Mouse (Mus musculus) B cell, adult 2 months (primary cell): ENCODE measurements around the gene Frmd4a.

ENCODE experiments used
- DNase-seq, 2 experiments: peaks; one replicate each; pipeline ENCODE4 v3.0.0; 2022

Frmd4a gene

DNA sequence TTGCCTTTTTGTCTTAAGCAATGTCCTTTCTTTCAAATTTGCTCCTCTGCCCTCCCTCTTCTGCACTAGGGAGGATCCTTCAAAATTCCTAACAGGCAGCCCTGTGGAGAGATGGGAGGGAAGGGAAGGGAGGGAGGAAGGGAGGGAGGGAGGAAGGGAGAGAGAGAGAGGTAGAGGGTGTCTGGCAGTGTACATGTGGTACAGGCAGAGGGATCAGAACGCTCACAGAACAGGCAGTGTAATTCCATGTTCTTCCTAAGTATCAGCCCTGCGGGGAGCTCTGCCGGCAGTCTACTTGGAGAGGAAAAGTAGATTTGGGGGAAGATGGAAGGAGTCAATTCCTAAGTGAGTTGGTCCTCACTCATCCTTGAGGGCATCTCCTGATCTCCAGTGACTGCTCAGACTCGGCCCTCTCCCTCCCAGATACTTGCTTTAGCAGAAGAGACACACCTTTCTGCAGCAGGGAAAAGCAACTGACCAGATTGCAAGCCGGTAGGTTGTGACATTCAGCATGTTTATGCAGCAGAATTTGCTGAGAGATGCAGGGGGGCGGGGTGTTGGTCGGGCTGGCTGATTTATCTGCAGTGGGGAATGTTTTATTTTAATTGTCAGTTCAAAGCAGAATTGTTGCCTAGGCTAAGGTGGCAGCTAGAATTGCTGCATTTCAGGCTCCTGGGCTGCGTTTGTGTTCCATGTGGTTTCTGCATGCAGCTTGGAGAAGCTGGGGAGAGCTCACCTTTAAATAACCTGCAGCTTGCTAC, at the start of gene Frmd4a:
Gene Frmd4a, plus strand, starts transcription at position 190 of the 761 bp plus-strand sequence.
- no peak for DNase-seq

- DNase-seq: no peak
Measured at GRCm38 (mm10) chr2:3988876-3989275, 28.6 kb upstream of the Frmd4a start.

- DNase-seq: no peak
Measured at GRCm38 (mm10) chr2:3990431-3990830, 27.1 kb upstream of the Frmd4a start.

DNA sequence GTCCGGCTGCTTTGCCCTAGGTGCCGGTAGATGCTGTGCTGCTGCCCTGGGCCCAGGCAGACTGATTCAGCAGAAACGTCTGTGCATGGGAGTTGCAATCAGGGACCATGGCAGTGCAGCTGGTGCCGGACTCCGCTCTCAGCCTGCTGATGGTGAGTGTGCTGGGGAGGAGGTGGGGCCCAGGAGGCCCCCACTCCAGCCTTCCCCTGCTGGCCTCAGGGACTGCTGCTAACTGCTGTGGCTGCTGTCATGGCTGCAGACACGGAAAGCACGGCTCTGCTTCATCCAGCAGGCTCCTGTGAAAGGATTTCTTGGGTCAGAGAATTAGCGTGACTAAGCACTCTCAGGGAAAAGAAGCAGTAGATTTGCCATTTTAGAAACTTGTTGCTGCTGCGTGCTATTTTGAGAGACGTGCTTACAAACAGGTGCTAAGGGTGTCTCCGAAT, 937 bp downstream of the Frmd4a start:
- DNase-seq: no peak

GRCm38 (mm10) chr2:4018909-4019308, 1.4 kb downstream of the Frmd4a start:
- no peak for DNase-seq

DNA sequence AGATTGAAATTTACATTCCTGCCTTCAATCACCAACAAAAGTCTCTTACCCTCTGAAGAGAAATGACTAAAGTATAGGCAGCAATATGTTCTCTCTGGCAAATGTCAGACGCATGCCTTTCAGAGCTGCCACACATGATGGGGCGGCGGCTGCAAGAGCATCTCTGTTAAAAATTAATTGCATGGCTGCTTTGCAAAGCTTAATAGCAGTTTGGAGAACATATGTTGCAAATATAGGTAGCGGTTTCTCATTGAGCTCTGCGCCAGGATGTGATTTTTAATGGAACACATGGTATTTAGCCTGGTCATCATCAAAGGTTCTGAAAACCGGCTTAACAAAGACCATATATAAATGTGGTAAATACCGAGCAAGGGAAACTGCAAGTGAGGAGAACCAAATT, 7.4 kb downstream of the Frmd4a start:
- no peak for DNase-seq

- no peak for DNase-seq
Measured at GRCm38 (mm10) chr2:4029031-4029747, 11.7 kb downstream of the Frmd4a start.

GRCm38 (mm10) chr2:4036153-4036589, 18.7 kb downstream of the Frmd4a start:
- no peak for DNase-seq

GRCm38 (mm10) chr2:4036651-4037117, 19.2 kb downstream of the Frmd4a start:
- DNase-seq: no peak

GRCm38 (mm10) chr2:4042009-4042408, 24.5 kb downstream of the Frmd4a start:
- no peak for DNase-seq

DNA sequence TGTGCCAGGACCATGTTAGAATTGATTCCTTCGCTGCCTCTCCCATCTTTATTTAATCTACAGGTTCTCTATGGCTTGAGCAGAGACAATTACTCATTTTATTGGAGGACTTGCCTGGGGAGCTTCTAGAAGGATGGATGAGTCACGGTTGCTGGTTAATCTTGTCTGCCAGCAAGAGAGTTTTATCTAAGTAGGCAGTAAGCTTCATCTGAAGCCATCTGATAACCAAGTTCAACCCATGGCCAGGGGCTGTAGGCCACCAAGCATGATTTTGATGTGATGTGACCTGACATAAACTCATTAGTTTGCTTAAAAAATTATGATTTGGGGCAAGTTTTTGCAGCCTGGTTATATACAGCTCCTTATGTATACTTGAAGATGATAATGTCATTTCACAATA, 38.0 kb downstream of the Frmd4a start:
- DNase-seq: no peak

DNA sequence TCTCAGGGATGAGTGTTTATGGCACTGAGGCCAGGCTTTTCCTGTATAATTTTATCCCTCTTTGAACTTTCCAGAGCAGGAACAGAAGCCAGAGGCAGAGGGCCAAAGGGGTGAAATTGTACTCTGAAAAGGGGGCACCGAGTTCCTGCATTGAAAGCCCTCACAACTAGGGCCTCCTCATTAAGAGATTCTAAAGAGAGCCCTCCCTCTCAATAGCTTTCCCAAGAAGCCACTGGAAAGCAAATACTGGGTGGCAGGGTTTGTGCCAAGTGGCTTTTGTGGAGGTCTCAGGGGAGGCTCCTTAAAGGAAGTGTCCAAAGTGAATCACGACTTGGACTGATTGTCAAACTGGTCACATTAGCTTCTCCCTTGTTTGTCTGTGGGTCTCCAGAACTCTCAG, 43.2 kb downstream of the Frmd4a start:
- DNase-seq: no peak

DNA sequence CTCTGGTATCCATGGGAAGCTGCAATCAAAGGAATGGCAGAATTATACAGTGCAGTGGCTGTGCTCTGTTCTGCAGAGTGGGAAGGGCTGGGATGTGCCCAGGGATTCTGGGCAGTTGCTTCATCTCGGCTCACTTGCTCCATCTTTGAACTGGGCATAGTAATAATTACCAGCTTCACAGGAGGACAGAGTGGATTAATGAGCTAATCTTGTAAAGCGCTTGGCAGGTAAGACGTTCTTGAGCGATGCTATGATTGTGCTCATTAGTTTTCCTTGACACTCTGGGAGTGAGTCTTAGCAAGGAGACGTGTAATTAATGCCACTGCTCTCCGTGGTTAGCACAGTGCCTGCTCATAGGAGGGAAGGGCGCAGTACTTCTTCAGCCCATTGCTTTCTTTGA, 54.3 kb downstream of the Frmd4a start:
- DNase-seq: no peak

- no peak for DNase-seq
Measured at GRCm38 (mm10) chr2:4083877-4084276, 66.4 kb downstream of the Frmd4a start.

- no peak for DNase-seq
Measured at GRCm38 (mm10) chr2:4097601-4098000, 80.1 kb downstream of the Frmd4a start.

GRCm38 (mm10) chr2:4098948-4099776, 81.6 kb downstream of the Frmd4a start:
- DNase-seq: no peak

DNA sequence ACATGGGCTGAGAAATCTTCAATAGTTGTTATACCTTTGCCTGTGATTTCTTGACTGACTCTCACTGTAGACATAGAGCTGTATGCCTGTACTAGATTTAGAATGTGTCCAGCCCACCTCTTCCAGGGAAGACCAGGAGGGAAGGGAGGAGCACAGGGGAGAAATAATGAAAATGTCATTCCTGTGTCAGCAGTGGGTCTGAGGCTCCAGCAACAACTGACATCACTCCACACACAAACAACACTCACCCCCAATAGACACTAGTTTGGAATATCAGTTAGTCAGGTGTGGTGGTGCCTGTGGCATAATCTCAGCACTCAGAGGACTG, 82.2 kb downstream of the Frmd4a start:
- no peak for DNase-seq

DNA sequence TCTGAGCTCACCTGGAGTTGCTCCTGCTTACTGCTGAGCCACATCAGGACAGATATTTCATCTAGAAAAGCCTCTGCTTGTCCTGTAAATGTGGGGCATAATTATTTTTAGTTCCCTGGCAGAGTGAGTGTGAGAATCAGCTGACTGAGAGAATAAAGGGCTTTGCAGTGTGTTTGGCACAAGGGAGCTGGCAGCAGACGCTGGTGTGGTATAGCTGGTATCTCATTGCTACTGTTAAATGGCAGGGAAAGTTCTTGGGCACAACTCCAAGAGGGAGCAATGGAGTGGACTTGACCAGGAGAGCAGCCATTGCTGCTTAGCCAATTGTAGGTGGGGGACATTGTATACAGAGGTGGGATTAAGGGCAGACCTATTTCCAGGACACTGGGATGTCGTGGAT, 83.9 kb downstream of the Frmd4a start:
- DNase-seq: no peak

GRCm38 (mm10) chr2:4113303-4113920, 95.9 kb downstream of the Frmd4a start:
- no peak for DNase-seq

DNA sequence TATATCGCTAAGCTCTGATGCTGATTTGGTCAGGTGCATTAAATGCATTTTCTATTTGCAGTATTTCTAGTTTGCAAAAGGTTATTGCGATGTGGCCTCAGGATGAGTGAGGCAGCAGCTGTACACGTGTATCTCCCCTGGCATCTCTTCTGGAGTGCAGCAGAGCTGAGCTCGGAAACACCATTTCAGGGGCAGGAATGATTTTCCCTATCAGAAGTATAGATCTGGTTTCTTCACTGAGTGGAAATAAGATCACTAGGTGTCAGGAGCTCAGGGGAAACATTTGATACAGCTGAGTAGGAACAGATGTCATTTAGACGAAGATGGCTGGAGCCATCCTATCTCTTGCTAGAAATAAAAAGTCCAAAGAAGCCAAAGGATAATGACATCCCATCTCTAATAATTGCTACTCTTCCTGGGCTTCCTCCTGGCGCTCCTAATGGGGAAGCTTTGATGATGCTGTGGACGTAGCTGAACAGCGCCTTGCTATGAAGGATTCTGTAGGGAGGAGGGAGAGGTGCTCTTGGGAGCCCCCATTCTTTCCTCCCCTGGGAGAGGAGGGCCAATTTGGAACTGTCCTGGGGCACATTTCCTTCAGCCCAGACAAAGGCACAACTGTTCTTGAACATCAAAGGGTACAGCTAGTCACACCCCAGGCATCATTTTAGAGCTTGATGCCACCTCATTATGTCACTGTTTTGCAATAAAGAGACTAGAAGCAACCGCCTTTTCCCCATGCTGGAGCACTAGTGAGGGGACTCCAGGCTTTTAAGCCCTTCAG, 102.4 kb downstream of the Frmd4a start:
- DNase-seq: no peak

DNA sequence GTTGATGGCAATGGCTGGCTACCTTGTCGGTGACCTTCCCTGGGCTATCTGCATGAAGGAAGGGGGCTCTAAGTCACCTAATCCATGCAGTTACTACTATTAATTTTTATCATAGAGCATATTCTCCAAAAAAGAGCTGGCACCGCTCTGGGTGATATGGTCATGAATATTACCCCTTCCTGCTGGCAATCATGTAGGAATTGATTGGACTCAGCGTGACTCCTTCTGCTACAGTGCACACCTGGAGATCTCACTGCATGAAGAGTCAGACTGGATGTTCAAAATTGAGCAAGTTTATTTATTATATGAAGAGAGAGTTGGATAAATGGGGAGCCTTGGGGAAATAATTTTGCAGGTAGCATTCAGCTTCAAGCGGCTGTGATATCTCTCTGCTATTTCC, 113.7 kb downstream of the Frmd4a start:
- DNase-seq: no peak

DNA sequence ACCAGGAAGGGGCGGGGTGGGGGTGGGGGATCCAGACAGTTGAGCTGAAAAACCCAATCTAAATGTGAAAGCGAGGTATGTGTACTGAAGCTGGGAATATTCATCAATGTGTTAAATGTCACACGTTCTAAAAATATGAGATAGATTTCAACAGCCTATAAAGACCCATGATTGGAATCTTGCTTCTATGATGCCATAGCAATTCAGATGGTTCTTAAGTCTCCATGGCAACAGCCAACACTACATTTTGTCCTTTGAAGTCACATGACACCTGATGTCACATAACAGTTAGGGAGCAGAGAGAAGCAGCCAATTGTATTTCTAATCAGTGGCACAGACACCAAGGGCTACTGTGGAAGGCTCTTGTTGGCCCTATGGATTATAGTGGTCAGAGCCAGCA, 120.0 kb downstream of the Frmd4a start:
- DNase-seq: no peak
